Mouse (Mus musculus) ES-Bruce4 (cell line): Measurements from ENCODE around the gene Ntn1.

Experiments
- CTCF ChIP-seq: IDR thresholded peaks from one replicate; pipeline ENCODE4 v1.8.1; 2011; ENCODE audit warnings: low read depth, low read length
- POLR2A ChIP-seq: IDR thresholded peaks from one replicate; pipeline ENCODE4 v1.8.1; 2011; ENCODE audit warnings: low read length; ENCODE audit not compliant: insufficient read depth

GRCm38 (mm10) chr11:68198696-68199095, 201.9 kb downstream of the Ntn1 start:
- TF ChIP-seq CTCF (no peak), POLR2A (no peak)
